Mouse (Mus musculus): Measurements from ENCODE around the gene Krt19.

Gene Krt19

GRCm38 (mm10) chr11:100135731-100136130 is 12.7 kb downstream of the Krt19 start, which contains the start of gene Krt15:
Krt15 (minus strand) TSS chr11:100135928.
- DNase-seq, result no peak

DNA sequence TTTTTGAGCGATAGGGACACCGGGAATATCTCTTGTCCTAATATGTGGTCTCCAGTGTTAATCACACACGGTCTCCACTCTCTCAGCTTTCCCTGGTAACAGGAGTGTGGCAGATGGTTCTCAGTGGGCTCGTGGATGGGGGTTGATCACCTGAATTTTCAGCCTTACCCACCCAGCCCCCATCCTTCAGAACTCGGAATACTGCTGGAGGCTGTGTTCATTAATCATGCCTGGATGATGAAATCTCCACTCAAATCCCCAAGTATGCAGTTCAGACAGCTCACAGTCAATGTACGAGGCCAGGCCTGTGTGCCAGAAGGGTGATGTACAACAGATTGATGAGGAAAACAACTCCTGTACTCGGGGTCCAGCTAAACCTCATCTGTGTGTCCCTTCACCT is 23.6 kb downstream of the Krt19 start:
- DNase-seq, result no peak

- DNase-seq, result no peak
Observed at GRCm38 (mm10) chr11:100121466-100121865, 27.0 kb downstream of the Krt19 start, which contains the start of gene Krt13. Krt13 (minus strand) TSS chr11:100121566.

GRCm38 (mm10) chr11:100120331-100120730 is 28.1 kb downstream of the Krt19 start:
- DNase-seq, result no peak

GRCm38 (mm10) chr11:100113742-100114029 is 34.8 kb downstream of the Krt19 start:
- DNase-seq, result no peak

DNA sequence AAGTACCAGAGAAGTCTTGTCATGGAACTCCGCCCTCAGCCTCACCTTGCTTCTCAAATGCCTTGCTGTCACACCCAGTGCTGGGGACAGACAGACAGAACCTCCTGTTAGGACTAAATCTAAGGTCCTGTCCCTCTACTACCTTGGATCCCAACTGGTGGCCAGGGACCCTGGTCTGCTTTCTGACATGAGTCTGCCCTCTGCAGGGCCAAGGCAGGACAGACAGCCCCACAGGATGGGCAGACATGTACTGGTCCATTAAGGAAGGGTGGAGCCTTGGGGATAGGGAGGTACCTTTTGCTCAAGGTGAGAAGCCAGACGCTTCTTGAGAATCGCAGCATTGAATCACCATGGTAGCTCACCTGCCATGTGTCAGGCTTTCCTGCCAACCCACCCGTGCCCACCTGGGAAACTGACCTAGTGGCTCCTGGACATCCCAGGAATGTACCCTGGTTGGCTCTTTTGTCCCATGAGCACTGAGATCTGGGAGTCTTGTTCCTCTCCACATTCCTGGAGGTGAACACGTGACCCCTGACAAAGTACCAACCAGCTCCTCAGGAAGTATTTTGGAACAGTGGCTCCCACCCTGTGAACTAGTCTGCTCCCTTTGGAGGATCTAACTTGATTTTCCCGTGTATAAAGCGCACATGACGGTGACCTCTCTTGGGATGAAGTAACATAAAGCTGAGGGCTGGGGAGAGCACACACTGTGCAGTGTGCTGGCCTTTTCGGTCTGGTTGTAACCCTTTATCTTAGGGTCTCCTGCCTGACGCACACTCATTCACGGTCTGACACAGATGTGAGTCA is 35.3 kb downstream of the Krt19 start:
- DNase-seq, result no peak

DNA sequence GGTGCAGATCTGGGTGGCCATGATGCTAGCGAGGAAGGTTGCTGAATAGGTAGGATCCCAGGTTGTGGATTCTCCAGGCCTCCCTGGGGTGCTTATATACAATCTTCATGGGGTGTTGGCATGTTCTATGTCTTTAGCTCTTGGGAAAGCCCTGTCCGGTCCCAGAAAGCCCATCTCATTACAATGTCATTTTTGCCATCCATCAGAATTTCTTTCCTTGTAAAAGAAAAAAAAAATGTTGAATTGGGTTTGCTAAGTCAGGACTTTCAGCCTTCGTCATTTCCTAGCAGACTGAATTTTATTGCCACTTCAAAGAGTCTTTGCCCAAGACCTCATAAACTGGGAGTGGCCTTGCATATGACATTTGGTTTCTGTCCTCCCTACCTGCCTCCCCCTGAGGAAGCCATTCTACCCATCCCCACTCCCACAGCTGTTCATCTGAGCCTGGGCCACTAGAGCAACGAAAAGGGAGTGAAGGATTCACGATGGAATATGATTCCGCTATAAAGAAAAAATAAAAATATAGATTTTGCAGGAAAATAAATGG is 42.8 kb downstream of the Krt19 start, which contains the start of gene Krt36:
TSS of gene Krt36 (minus strand) at position 51 of the 547 bp plus-strand sequence.
- DNase-seq, result no peak

- DNase-seq, result no peak
Observed at GRCm38 (mm10) chr11:100102693-100103429, 45.6 kb downstream of the Krt19 start.

- no peak for DNase-seq
Observed at GRCm38 (mm10) chr11:100100391-100100790, 48.1 kb downstream of the Krt19 start.

DNA sequence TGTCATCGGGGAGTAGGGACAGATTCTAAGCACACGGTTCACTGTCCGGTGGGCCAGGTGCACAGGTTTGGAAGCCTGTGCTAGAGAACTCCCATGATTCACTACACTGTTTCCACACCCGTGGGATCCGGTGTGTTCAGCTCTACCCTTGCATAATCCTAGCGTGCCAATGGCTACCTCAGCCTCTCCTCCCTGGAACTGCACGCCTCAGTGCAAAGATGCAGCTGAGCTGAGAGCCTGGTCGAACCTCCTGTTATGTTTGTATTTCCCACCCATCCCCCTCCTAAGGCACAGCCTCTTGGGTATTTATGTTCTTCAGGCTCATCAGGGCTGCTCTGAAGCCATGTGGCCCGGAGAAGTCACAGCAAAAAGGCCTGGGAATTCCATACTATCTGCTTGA is 50.6 kb downstream of the Krt19 start:
- DNase-seq, result no peak

DNA sequence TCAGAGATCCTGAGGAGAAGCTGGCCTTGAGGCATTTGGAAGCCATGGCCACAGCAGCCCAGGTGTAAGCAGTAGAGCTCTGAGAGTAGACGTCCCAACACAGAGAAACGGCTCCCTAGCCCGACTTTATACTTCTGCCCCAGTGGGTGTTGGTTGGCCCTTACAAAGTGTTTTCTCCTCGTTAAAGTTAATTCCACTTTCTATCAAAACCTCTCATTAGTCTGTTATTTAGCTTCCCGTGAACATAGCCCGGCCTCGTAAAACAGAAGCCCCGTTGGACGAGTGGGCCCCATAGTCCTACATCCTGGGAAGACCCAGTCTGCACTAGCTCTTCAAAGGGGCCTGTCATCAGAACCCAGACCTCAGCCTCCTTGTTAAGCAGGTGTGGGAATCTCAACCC is 52.3 kb downstream of the Krt19 start, which contains the start of gene Krt35:
TSS of gene Krt35 (minus strand) at position 101 of the 400 bp plus-strand sequence.
- DNase-seq, result no peak

All from right cerebral cortex, postnatal 25 days (tissue).